Mouse (Mus musculus) liver, embryonic 15.5 days (tissue): ENCODE data around the gene Elmod3. TPM values are rescaled to one million over a fixed set of nuclear protein-coding genes. Genes with fewer than 3 reads are reported as not detected.

Experiments used
- ATAC-seq: fragments of 200-750 bp; cut with Nextera tagmentation; 2 replicates; pipeline ENCODE4 v1.8.0; 2017; ENCODE audit warnings: moderate number of reproducible peaks, mild to moderate bottlenecking, moderate library complexity; ENCODE audit not compliant: insufficient read depth
- H3K27ac ChIP-seq: fragments of 300-500 bp; sonication (generic); replicated peaks from 2 replicates; pipeline ENCODE4 v1.5.1; 2015; ENCODE audit warnings: mild to moderate bottlenecking, inconsistent platforms
- H3K27me3 ChIP-seq: fragments of 300-500 bp; sonication (generic); 2 replicates; pipeline ENCODE4 v1.6.1; 2015; ENCODE audit warnings: mild to moderate bottlenecking, inconsistent platforms
- H3K36me3 ChIP-seq: fragments of 300-500 bp; sonication (generic); replicated peaks from 2 replicates; pipeline ENCODE4 v1.6.1; 2015; ENCODE audit warnings: moderate library complexity, mild to moderate bottlenecking, inconsistent platforms
- H3K4me1 ChIP-seq: fragments of 300-500 bp; sonication (generic); replicated peaks from 2 replicates; pipeline ENCODE4 v1.6.1; 2015; ENCODE audit warnings: inconsistent platforms
- H3K4me2 ChIP-seq: fragments of 300-500 bp; sonication (generic); 2 replicates; pipeline ENCODE4 v1.6.1; 2015; ENCODE audit warnings: moderate library complexity, mild to moderate bottlenecking, inconsistent platforms
- H3K4me3 ChIP-seq: fragments of 300-500 bp; sonication (generic); replicated peaks from 2 replicates; pipeline ENCODE4 v1.5.1; 2015; ENCODE audit warnings: mild to moderate bottlenecking, inconsistent platforms
- H3K9ac ChIP-seq: fragments of 300-500 bp; sonication (generic); 2 replicates; pipeline ENCODE4 v1.6.1; 2015; ENCODE audit warnings: moderate library complexity, mild to moderate bottlenecking, inconsistent platforms
- H3K9me3 ChIP-seq: fragments of 300-500 bp; sonication (generic); replicated peaks from 2 replicates; pipeline ENCODE4 v1.6.1; 2016; ENCODE audit warnings: inconsistent platforms
- WGBS: fragments of 180-500 bp; shearing (Covaris S2); methylation state at CpG from one replicate; pipeline ENCODE4 v1.1.7; 2015; ENCODE audit warnings: mixed read lengths; ENCODE audit not compliant: insufficient replicate concordance; 5-methylcytosine and 5-hydroxymethylcytosine counted together
- polyA plus RNA-seq: library from polyadenylated mRNA; unstranded; fragments of >200 nt; fragmentation: Nextera tagmentation; extraction: Ambion mirVana; gene quantifications from 2 replicates; pipeline ENCODE4 v1.2.1, GENCODE M21; 2015

Elmod3 gene
- polyA plus RNA-seq, 1 experiment from 2014 or later: 4.2 TPM

DNA sequence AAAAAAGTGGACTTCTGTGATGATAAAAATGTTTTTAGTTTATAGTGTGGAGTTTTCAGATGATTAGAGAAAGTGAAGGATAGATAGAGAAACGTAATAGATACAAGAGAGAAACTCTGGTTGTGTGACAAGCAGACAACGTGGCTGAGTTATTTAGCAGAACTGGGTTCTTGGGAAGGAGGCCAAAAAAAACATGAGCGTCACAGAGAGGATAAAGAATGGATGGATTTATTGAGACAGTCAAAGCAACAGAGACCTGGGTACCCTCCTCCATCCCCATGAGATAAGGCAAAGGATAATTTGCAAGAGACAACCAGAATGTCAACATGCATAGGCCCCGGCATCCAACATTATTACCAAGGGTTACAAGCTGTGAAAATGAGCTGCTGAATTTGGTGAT is 12.0 kb upstream of the Elmod3 start:
- 72% methylated on average over 4 of the region's 4 CpGs for WGBS
- peaks cover 73% of the 10 kb centered on the region for H3K36me3 ChIP-seq
- no peak for ATAC-seq
- no peak overlapping the region for H3K4me2 ChIP-seq
- peaks cover 13% of the 10 kb centered on the region for H3K4me1 ChIP-seq
- H3K4me3 ChIP-seq: no peak overlapping the region
- no peaks in the 10 kb centered on the region for H3K27me3 ChIP-seq
- no peak overlapping the region for H3K9ac ChIP-seq
- H3K27ac ChIP-seq: no peak overlapping the region
- no peaks in the 10 kb centered on the region for H3K9me3 ChIP-seq

- no peak overlapping the region for H3K4me3 ChIP-seq
- H3K4me2 ChIP-seq: no peak overlapping the region
- no peaks in the 10 kb centered on the region; the same call in 1 of the 2 replicates for H3K4me1 ChIP-seq
- no peaks in the 10 kb centered on the region for H3K9me3 ChIP-seq
- no peak overlapping the region for H3K27ac ChIP-seq
- H3K27me3 ChIP-seq: no peaks in the 10 kb centered on the region
- ATAC-seq: no peak
- no peak overlapping the region for H3K9ac ChIP-seq
- WGBS: 73% methylated on average over 4 of the region's 4 CpGs
- H3K36me3 ChIP-seq: peaks cover 77% of the 10 kb centered on the region
Measured at GRCm38 (mm10) chr6:72608662-72609184, 10.5 kb upstream of the Elmod3 start.

- no peaks in the 10 kb centered on the region for H3K4me1 ChIP-seq
- no peak for ATAC-seq
- H3K4me2 ChIP-seq: no peak overlapping the region
- H3K4me3 ChIP-seq: no peak overlapping the region
- H3K27me3 ChIP-seq: no peaks in the 10 kb centered on the region
- no peak overlapping the region for H3K9ac ChIP-seq
- 80% methylated on average over 5 of the region's 5 CpGs for WGBS
- H3K9me3 ChIP-seq: no peaks in the 10 kb centered on the region
- H3K36me3 ChIP-seq: peaks cover 76% of the 10 kb centered on the region
- H3K27ac ChIP-seq: no peak overlapping the region
Measured at GRCm38 (mm10) chr6:72607676-72608075, 9.5 kb upstream of the Elmod3 start.

- H3K36me3 ChIP-seq: peaks cover 73% of the 10 kb centered on the region
- no peak overlapping the region for H3K27ac ChIP-seq
- no peak overlapping the region for H3K4me3 ChIP-seq
- no peaks in the 10 kb centered on the region for H3K4me1 ChIP-seq
- H3K27me3 ChIP-seq: no peaks in the 10 kb centered on the region
- H3K9ac ChIP-seq: no peak overlapping the region
- H3K4me2 ChIP-seq: no peak overlapping the region
- ATAC-seq: no peak
- WGBS: 65% methylated on average over 4 of the region's 4 CpGs
- no peaks in the 10 kb centered on the region for H3K9me3 ChIP-seq
Measured at GRCm38 (mm10) chr6:72607060-72607459, 8.8 kb upstream of the Elmod3 start.

DNA sequence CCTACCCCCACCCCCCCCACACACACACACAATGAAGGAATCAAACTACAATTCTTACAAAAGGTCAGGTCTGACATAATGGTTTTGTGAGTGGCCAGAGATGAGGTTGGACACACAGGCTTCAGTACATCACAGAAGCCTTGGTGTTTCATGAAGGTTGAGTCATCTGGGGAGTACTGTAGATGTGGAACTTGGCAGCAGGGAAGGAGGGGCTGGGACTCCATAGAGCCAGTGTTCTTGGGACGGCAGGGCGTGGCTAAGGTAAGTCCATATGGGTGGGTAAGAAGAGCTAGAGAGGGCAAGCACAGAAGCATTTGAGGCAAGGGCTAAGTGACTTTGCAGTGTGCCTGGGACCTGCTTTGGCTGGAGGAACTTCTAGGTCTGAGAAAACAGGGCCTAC is 5.9 kb upstream of the Elmod3 start:
- Histone ChIP-seq H3K4me3 (no peak overlapping the region), H3K27ac (no peak overlapping the region), H3K4me1 (peaks cover 7% of the 10 kb centered on the region), H3K9ac (no peak overlapping the region), H3K4me2 (no peak overlapping the region), H3K9me3 (no peaks in the 10 kb centered on the region), H3K36me3 (peaks cover 45% of the 10 kb centered on the region), H3K27me3 (no peaks in the 10 kb centered on the region)
- no peak for ATAC-seq
- 81% methylated on average over 2 of the region's 2 CpGs for WGBS

- WGBS: 4% methylated on average over 1 of the region's 1 CpGs
- no peak overlapping the region for H3K9ac ChIP-seq
- no peak for ATAC-seq
Measured at GRCm38 (mm10) chr6:72601732-72602131, 3.5 kb upstream of the Elmod3 start.

GRCm38 (mm10) chr6:72600771-72601170 is 2.6 kb upstream of the Elmod3 start:
- Histone ChIP-seq H3K27ac (no peak overlapping the region), H3K4me2 (no peak overlapping the region), H3K9ac (no peak overlapping the region), H3K36me3 (peaks cover 18% of the 10 kb centered on the region; the same call in 1 of the 2 replicates), H3K27me3 (no peaks in the 10 kb centered on the region), H3K4me1 (peaks cover 29% of the 10 kb centered on the region), H3K4me3 (no peak overlapping the region), H3K9me3 (no peaks in the 10 kb centered on the region)
- ATAC-seq: no peak
- 84% methylated on average over 12 of the region's 12 CpGs for WGBS

More at GRCm38 (mm10) chr6:72601732-72602131, 3.5 kb upstream of the Elmod3 start:
- no peaks in the 10 kb centered on the region for H3K27me3 ChIP-seq
- H3K4me1 ChIP-seq: peaks cover 29% of the 10 kb centered on the region
- H3K4me3 ChIP-seq: no peak overlapping the region
- H3K27ac ChIP-seq: no peak overlapping the region
- H3K36me3 ChIP-seq: peaks cover 27% of the 10 kb centered on the region
- H3K4me2 ChIP-seq: no peak overlapping the region
- no peaks in the 10 kb centered on the region for H3K9me3 ChIP-seq

DNA sequence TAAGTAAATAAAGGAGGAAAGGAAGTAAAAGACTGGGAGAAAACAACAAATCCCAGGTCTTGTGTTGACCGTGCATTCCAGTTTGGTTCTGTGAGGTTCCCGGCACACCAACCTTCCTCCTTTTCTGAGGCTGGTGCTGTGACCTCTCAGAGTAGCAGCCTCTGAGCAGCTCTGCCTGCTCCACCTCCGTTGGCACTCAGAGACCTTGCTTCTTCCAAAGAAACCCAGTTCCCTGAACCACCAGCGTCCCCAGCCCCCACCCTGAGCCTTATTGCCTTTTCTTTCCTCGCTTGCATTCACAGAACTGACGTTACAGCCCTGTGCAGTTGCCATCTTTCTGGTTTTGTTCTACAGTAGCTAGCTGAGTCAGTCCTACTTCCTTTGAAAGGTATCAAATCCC is 2.0 kb upstream of the Elmod3 start:
- 73% methylated on average over 6 of the region's 6 CpGs for WGBS
- Histone ChIP-seq H3K9ac (no peak overlapping the region), H3K36me3 (peaks cover 18% of the 10 kb centered on the region; the same call in 1 of the 2 replicates), H3K27me3 (no peaks in the 10 kb centered on the region), H3K4me1 (peaks cover 29% of the 10 kb centered on the region), H3K9me3 (no peaks in the 10 kb centered on the region), H3K4me2 (no peak overlapping the region), H3K27ac (no peak overlapping the region), H3K4me3 (no peak overlapping the region)
- ATAC-seq: no peak

- Histone ChIP-seq H3K9me3 (no peaks in the 10 kb centered on the region), H3K36me3 (peaks cover 9% of the 10 kb centered on the region; the same call in 1 of the 2 replicates), H3K9ac (peak overlapping the region; percentile 65), H3K27ac (peak overlapping the region; percentile 59), H3K4me2 (peak overlapping the region; percentile 93), H3K4me3 (peak overlapping the region; percentile 68), H3K27me3 (no peaks in the 10 kb centered on the region), H3K4me1 (peaks cover 29% of the 10 kb centered on the region)
- 28% methylated on average over 12 of the region's 12 CpGs for WGBS
- peak; percentile 14 for ATAC-seq
Measured at GRCm38 (mm10) chr6:72598791-72599557, 761 bp upstream of the Elmod3 start.

- peak overlapping the region; percentile 65 for H3K9ac ChIP-seq
- WGBS: 50% methylated on average over 13 of the region's 13 CpGs
- peak overlapping the region; percentile 68 for H3K4me3 ChIP-seq
- no peaks in the 10 kb centered on the region for H3K36me3 ChIP-seq
- 0 out of 2 replicates have a peak overlapping the region, but pooled peaks have one; percentile 14 for H3K27ac ChIP-seq
- ATAC-seq: no peak
- peak overlapping the region; percentile 93 for H3K4me2 ChIP-seq
- peaks cover 29% of the 10 kb centered on the region for H3K4me1 ChIP-seq
- H3K27me3 ChIP-seq: no peaks in the 10 kb centered on the region
- H3K9me3 ChIP-seq: no peaks in the 10 kb centered on the region
Measured at GRCm38 (mm10) chr6:72597083-72597874, 934 bp downstream of the Elmod3 start.

DNA sequence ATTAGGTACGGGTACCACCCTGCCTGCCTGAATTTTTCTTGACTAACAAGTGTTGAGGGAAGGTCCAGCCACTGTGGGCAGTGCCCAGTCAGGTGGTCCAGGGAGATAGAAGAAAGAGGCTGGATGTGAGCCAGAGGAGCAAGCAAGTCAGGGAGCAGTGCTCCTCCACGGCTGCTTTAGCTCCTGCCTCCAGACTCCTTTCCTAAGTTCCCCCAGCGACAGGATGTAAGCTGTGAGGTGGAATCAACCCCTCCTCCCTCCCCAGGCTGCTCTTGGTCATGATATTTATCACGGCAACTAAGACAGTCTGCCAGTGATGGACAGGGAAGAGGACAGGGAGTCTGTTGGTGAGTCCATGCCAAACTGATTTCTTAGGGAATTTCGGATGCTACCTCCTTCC is 4.3 kb downstream of the Elmod3 start:
- no peak overlapping the region for H3K4me2 ChIP-seq
- H3K4me1 ChIP-seq: peaks cover 21% of the 10 kb centered on the region
- no peak overlapping the region for H3K9ac ChIP-seq
- ATAC-seq: no peak
- WGBS: 48% methylated on average over 5 of the region's 5 CpGs
- no peaks in the 10 kb centered on the region for H3K27me3 ChIP-seq
- no peak overlapping the region for H3K27ac ChIP-seq
- H3K4me3 ChIP-seq: no peak overlapping the region
- H3K36me3 ChIP-seq: no peaks in the 10 kb centered on the region
- H3K9me3 ChIP-seq: no peaks in the 10 kb centered on the region
